11 mouse cellular contexts compared by ENCODE assay signal in genomic region chr6:119313588-119314375, GRCm38 (mm10). TPM values are rescaled to one million over a fixed set of nuclear protein-coding genes. Genes with fewer than 3 reads are reported as not detected.
A peak's percentile ranks its signal among the peaks of the same experiment; 100 is the strongest.
DNase-seq lines count a peak whose midpoint lies in the region; ATAC-seq and TF ChIP-seq lines count a peak whose summit lies in the region.
"Had no signal": no experiment of that assay in that cellular context is flagged by ENCODE, and none has a peak within 500 bp of the region (broad histone marks: within the 10 kb centered on the region; RNA-seq: fewer than 3 reads in every experiment).

No protein-coding gene starts in this region.

- peak overlapping the region; percentile 18; the same call in 1 of the 2 replicates for H3K27ac ChIP-seq in layer of hippocampus, adult 2 months
- H3K27ac ChIP-seq in cortical plate, adult 2 months (ENCODE audit: insufficient read depth, low read length) = peak overlapping the region; percentile 75
- peak overlapping the region; percentile 72 for H3K27ac ChIP-seq in hindbrain, embryonic 13.5 days
- H3K27ac ChIP-seq in midbrain, embryonic 12.5 days (replicated peaks) = no peak overlapping the region
- no peak overlapping the region for H3K27ac ChIP-seq in heart, embryonic 11.5 days (ENCODE audit: low read depth, low read length)

- H3K36me3 ChIP-seq in hindbrain, embryonic 13.5 days = peaks cover 7% of the 10 kb centered on the region
- no peaks in the 10 kb centered on the region for H3K36me3 ChIP-seq in midbrain, embryonic 12.5 days
- H3K36me3 ChIP-seq in heart, embryonic 11.5 days (ENCODE audit: control insufficient read depth, insufficient read depth, low read length) = no peaks in the 10 kb centered on the region

- no peaks in the 10 kb centered on the region for H3K9me3 ChIP-seq in hindbrain, embryonic 13.5 days
- no peaks in the 10 kb centered on the region for H3K9me3 ChIP-seq in midbrain, embryonic 12.5 days
- H3K9me3 ChIP-seq in heart, embryonic 11.5 days (replicated peaks; ENCODE audit: control insufficient read depth, low read length) = no peaks in the 10 kb centered on the region

- no peak overlapping the region for H3K4me2 ChIP-seq in hindbrain, embryonic 13.5 days
- H3K4me2 ChIP-seq in midbrain, embryonic 12.5 days (replicated peaks) = no peak overlapping the region
- H3K4me2 ChIP-seq in heart, embryonic 11.5 days = no peak overlapping the region

- no peak overlapping the region for H3K4me3 ChIP-seq in layer of hippocampus, adult 2 months
- H3K4me3 ChIP-seq in cortical plate, adult 2 months (ENCODE audit: insufficient read depth, low read length) = no peak overlapping the region
- H3K4me3 ChIP-seq in hindbrain, embryonic 13.5 days = no peak overlapping the region
- no peak overlapping the region for H3K4me3 ChIP-seq in midbrain, embryonic 12.5 days
- no peak overlapping the region for H3K4me3 ChIP-seq in heart, embryonic 11.5 days (ENCODE audit: low read depth, low read length)
- H3K4me3 ChIP-seq: erythroblast, embryonic 14.5 days had no signal

- H3K27me3 ChIP-seq in hindbrain, embryonic 13.5 days = no peaks in the 10 kb centered on the region
- H3K27me3 ChIP-seq in midbrain, embryonic 12.5 days = 0 out of 2 replicates have a peak, but pooled peaks cover 11% of the 10 kb centered on the region
- H3K27me3 ChIP-seq in heart, embryonic 11.5 days (ENCODE audit: control insufficient read depth, insufficient read depth, low read length) = 0 out of 2 replicates have a peak, but pooled peaks cover 6% of the 10 kb centered on the region

- peaks cover 17% of the 10 kb centered on the region for H3K4me1 ChIP-seq in cortical plate, adult 2 months (ENCODE audit: control insufficient read depth, insufficient read depth, low read length)
- peaks cover 40% of the 10 kb centered on the region for H3K4me1 ChIP-seq in hindbrain, embryonic 13.5 days (replicated peaks)
- peaks cover 12% of the 10 kb centered on the region; the same call in 1 of the 2 replicates for H3K4me1 ChIP-seq in midbrain, embryonic 12.5 days
- no peaks in the 10 kb centered on the region for H3K4me1 ChIP-seq in heart, embryonic 11.5 days (ENCODE audit: control insufficient read depth, insufficient read depth, low read length)

- TF ChIP-seq CTCF in layer of hippocampus, adult 2 months (conservative IDR thresholded peaks at IDR 0.05) = no peak
- no peak for TF ChIP-seq CTCF in cortical plate, adult 2 months (IDR thresholded peaks at IDR 0.05; ENCODE audit: extremely low read depth, insufficient read depth, low read length)

- H3K9ac ChIP-seq in hindbrain, embryonic 13.5 days = no peak overlapping the region
- no peak overlapping the region for H3K9ac ChIP-seq in midbrain, embryonic 12.5 days (replicated peaks)
- H3K9ac ChIP-seq in heart, embryonic 11.5 days (ENCODE audit: low read depth, low read length) = no peak overlapping the region

- WGBS in hindbrain, embryonic 13.5 days = 50% methylated on average over 13 of the region's 14 CpGs
- 47% methylated on average over 14 of the region's 14 CpGs for WGBS in midbrain, embryonic 12.5 days
- WGBS in heart, embryonic 11.5 days (ENCODE audit: insufficient replicate concordance) = 51% methylated on average over 14 of the region's 14 CpGs

- no peak for TF ChIP-seq POLR2A in cortical plate, adult 2 months (IDR thresholded peaks at IDR 0.05; ENCODE audit: extremely low read depth, insufficient read depth, low read length)

- DNase-seq in layer of hippocampus, adult 2 months (ENCODE audit: low spot score in 2 of 2) = no peak
- DNase-seq in layer of hippocampus, postnatal 36 days = no peak
- no peak for DNase-seq in thymus, postnatal 4 days
- no peak for DNase-seq in adrenal gland, adult 2 months
- DNase-seq: heart, adult 11 months had no signal

- peak; percentile 71 for ATAC-seq in hindbrain, embryonic 13.5 days (ENCODE audit: low FRiP score)
- ATAC-seq in midbrain, embryonic 12.5 days (ENCODE audit: low FRiP score, low read depth) = peak; percentile 23; the same call in 1 of the 2 replicates
- no peak for ATAC-seq in heart, embryonic 11.5 days (replicated peaks; ENCODE audit: insufficient number of reproducible peaks, low FRiP score, low TSS enrichment)

RNA-seq across cellular contexts. Expression of gene Lrtm2, which starts 16.8 kb away (rescaled TPM):
- 10 to 100 TPM; 43.3 to 44.6 TPM for total RNA-seq in layer of hippocampus, adult 2 months (2021)
- total RNA-seq in layer of hippocampus, postnatal 36 days (2021) = 10 to 100 TPM; 40.4 to 42.8 TPM
- 49.9 and 50.2 TPM in 2 replicates for polyA plus RNA-seq in cortical plate, adult 2 months (2012; rRNA removed)
- 5.0 and 5.1 TPM in 2 replicates for polyA plus RNA-seq in hindbrain, embryonic 13.5 days (2015; fragmentation: Nextera tagmentation; extraction: Ambion mirVana)
- 0.54 and 0.60 TPM in 2 replicates for polyA plus RNA-seq in midbrain, embryonic 12.5 days (2016; fragmentation: Nextera tagmentation; extraction: Ambion mirVana)
- total RNA-seq in adrenal gland, adult 2 months (2021) = under 1 TPM in 1 of 2 experiments, not detected in 1; 0.28 TPM
- polyA plus RNA-seq in adrenal gland, adult 2 months (2012; rRNA removed) = 0.13 TPM in 1 of 2 replicates, not detected in the other
- polyA plus RNA-seq in heart, embryonic 11.5 days (2014; fragmentation: Nextera tagmentation; extraction: Ambion mirVana) = 0.20 TPM in 1 of 2 replicates, not detected in the other
- total RNA-seq: CH12.LX had no signal
- polyA plus RNA-seq: erythroblast, embryonic 14.5 days had no signal

Comparison
In these comparisons a context has a peak if more than half of its experiments do, and no peak if none do; other contexts are left out.
1. H3K27ac ChIP-seq: peak in layer of hippocampus, adult 2 months (single experiment), cortical plate, adult 2 months (single experiment) and hindbrain, embryonic 13.5 days (single experiment); none in midbrain, embryonic 12.5 days (single experiment) and heart, embryonic 11.5 days (single experiment).